Mouse (Mus musculus): ENCODE measurements around the gene Atp2b4.

DNA sequence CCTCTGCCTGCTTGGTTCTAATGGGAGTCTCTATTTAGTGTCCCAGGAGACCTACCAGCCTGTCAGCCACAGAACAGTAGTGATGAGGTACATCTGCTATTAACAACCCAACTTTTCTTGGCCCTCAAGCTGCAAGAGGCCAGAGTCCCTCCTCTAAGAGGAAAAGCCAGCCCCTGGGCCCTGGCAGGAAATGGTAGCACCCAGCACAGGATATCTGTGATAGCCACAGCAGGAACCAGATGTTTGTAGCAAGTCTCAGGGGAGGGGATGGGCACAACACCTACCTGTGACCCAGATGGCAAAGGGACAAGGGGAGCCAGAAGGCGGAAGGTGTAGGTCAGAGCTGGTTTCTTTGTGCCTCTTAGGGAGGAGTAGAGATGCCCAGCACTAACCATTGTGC is 106.0 kb downstream of the Atp2b4 start:
- TF ChIP-seq GATA1 (IDR thresholded peaks at IDR 0.05; ENCODE audit: low read length) (no peak), TAL1 (IDR thresholded peaks at IDR 0.05; ENCODE audit: low read length) (no peak)

Data from erythroblast, embryonic 14.5 days (primary cell).